In the genomic region with DNA sequence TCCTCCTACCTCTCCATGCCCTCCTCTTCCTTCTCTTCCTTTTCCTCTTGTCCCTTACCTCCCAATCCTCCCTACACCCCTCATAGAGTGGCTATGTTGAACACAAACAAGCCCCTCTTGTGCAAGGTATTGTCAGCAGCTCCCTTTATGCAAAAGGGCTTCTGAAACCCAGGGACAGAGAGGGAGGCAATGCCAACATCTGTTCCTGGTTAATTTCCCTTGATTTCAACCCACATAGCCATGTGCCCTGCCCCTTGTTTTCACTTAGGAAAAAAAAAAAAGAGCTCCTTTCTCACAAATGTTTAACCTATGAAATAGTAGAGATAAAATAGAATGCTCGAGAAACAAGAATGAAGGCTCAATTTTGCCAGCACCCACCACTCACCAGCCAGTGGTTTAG, we compare ENCODE assay signal across 31 mouse cellular contexts.
DNase-seq lines count a peak whose midpoint lies in the region; ATAC-seq lines count a peak whose summit lies in the region.
"Had no signal": no experiment of that assay in that cellular context is flagged by ENCODE, and none has a peak within 500 bp of the region (broad histone marks: within the 10 kb centered on the region; RNA-seq: fewer than 3 reads in every experiment).

No protein-coding gene starts in this region.

- ATAC-seq in hindbrain, embryonic 13.5 days (ENCODE audit: low FRiP score) = no peak
- ATAC-seq: intestine, postnatal 0 days; lung, postnatal 0 days had no signal

- no peaks in the 10 kb centered on the region for H3K27me3 ChIP-seq in hindbrain, embryonic 10.5 days (ENCODE audit: insufficient read depth, poor library complexity, severe bottlenecking)
- no peaks in the 10 kb centered on the region for H3K27me3 ChIP-seq in hindbrain, embryonic 13.5 days
- H3K27me3 ChIP-seq: embryonic facial prominence, embryonic 13.5 days; forebrain, embryonic 12.5 days; heart, embryonic 15.5 days; hindbrain, embryonic 12.5 days; limb, embryonic 15.5 days; liver, embryonic 13.5 days; neural tube, embryonic 15.5 days had no signal

- DNase-seq in hindbrain, embryonic 10.5 days (ENCODE audit: low spot score) = no peak
- peak; percentile 73 for DNase-seq in adipocyte (ENCODE audit: low spot score)
- DNase-seq in hindlimb bud, embryonic 11.5 days (ENCODE audit: extremely low spot score, low read depth, low spot score) = peak; percentile 41
- no peak for DNase-seq in retina, embryonic 14.5 days (ENCODE audit: low spot score)
- no peak for DNase-seq in right cerebral cortex, postnatal 36 days (ENCODE audit: low spot score in 2 of 2)
- no peak for DNase-seq in gastrocnemius, postnatal 4 days (ENCODE audit: low spot score in 2 of 2)
- DNase-seq: adrenal gland, postnatal 10 days; B cell, adult 2 months; cerebellum, adult 11 months; cerebellum, adult 9-11 months; gastrocnemius, postnatal 14 days; heart, adult 11 months; kidney, postnatal 14 days; liver, embryonic 13.5 days; lung, adult 18-20 months; lung, postnatal 4 days; midbrain, embryonic 14.5 days; right cerebral cortex, adult 18-20 months; right cerebral cortex, postnatal 4 days; thymus, postnatal 4 days had no signal

- H3K4me3 ChIP-seq in hindbrain, embryonic 10.5 days = no peak overlapping the region
- no peak overlapping the region for H3K4me3 ChIP-seq in hindbrain, embryonic 13.5 days
- H3K4me3 ChIP-seq: embryonic facial prominence, embryonic 13.5 days; forebrain, embryonic 12.5 days; heart, embryonic 10.5 days; heart, embryonic 15.5 days; hindbrain, embryonic 12.5 days; left cerebral cortex, adult 2 months; limb, embryonic 15.5 days; liver, embryonic 13.5 days; neural tube, embryonic 15.5 days had no signal

- peaks cover 5% of the 10 kb centered on the region for H3K4me1 ChIP-seq in hindbrain, embryonic 10.5 days (replicated peaks)
- peaks cover 3% of the 10 kb centered on the region for H3K4me1 ChIP-seq in hindbrain, embryonic 13.5 days (replicated peaks)
- H3K4me1 ChIP-seq: heart, embryonic 10.5 days; heart, embryonic 15.5 days; liver, embryonic 13.5 days had no signal

- H3K4me2 ChIP-seq in hindbrain, embryonic 13.5 days = no peak overlapping the region
- H3K4me2 ChIP-seq: embryonic facial prominence, embryonic 13.5 days; forebrain, embryonic 12.5 days; heart, embryonic 15.5 days; hindbrain, embryonic 12.5 days; limb, embryonic 15.5 days; liver, embryonic 13.5 days; neural tube, embryonic 15.5 days had no signal

- H3K36me3 ChIP-seq in hindbrain, embryonic 10.5 days = no peaks in the 10 kb centered on the region
- H3K36me3 ChIP-seq in hindbrain, embryonic 13.5 days = no peaks in the 10 kb centered on the region
- H3K36me3 ChIP-seq: embryonic facial prominence, embryonic 13.5 days; forebrain, embryonic 12.5 days; heart, embryonic 10.5 days; heart, embryonic 15.5 days; hindbrain, embryonic 12.5 days; limb, embryonic 15.5 days; liver, embryonic 13.5 days; neural tube, embryonic 15.5 days had no signal

- no peak overlapping the region for H3K9ac ChIP-seq in hindbrain, embryonic 13.5 days
- H3K9ac ChIP-seq: embryonic facial prominence, embryonic 13.5 days; forebrain, embryonic 12.5 days; heart, embryonic 15.5 days; hindbrain, embryonic 12.5 days; limb, embryonic 15.5 days; liver, embryonic 13.5 days; neural tube, embryonic 15.5 days had no signal

- no peaks in the 10 kb centered on the region for H3K9me3 ChIP-seq in hindbrain, embryonic 10.5 days
- no peaks in the 10 kb centered on the region for H3K9me3 ChIP-seq in hindbrain, embryonic 13.5 days
- H3K9me3 ChIP-seq: embryonic facial prominence, embryonic 13.5 days; forebrain, embryonic 12.5 days; heart, embryonic 10.5 days; heart, embryonic 15.5 days; hindbrain, embryonic 12.5 days; limb, embryonic 15.5 days; liver, embryonic 13.5 days; neural tube, embryonic 15.5 days had no signal

- peak overlapping the region; percentile 16; the same call in 1 of the 2 replicates for H3K27ac ChIP-seq in hindbrain, embryonic 10.5 days
- H3K27ac ChIP-seq in hindbrain, embryonic 13.5 days = no peak overlapping the region
- H3K27ac ChIP-seq: embryonic facial prominence, embryonic 13.5 days; forebrain, embryonic 12.5 days; heart, embryonic 10.5 days; heart, embryonic 15.5 days; hindbrain, embryonic 12.5 days; left cerebral cortex, adult 2 months; limb, embryonic 15.5 days; liver, embryonic 13.5 days; neural tube, embryonic 15.5 days had no signal

- WGBS in hindbrain, embryonic 10.5 days = 64% methylated on average over 1 of the region's 1 CpGs
- WGBS in hindbrain, embryonic 13.5 days = 83% methylated on average over 1 of the region's 1 CpGs

Comparison
In these comparisons a context has a peak if more than half of its experiments do, and no peak if none do; other contexts are left out.
1. DNase-seq: peak in adipocyte (single experiment) and hindlimb bud, embryonic 11.5 days (single experiment); none in hindbrain, embryonic 10.5 days (single experiment), retina, embryonic 14.5 days (single experiment), right cerebral cortex, postnatal 36 days (0 of 2) and gastrocnemius, postnatal 4 days (0 of 2).